Mouse (Mus musculus): ENCODE measurements at regions not wholly inside any gene's neighbourhood (a gene's known extent, or its start where the extent isn't known, plus 50 kb on each side); places are given as distances from the start of the nearest gene placed in this dataset.
A peak's percentile ranks its signal among the peaks of the same experiment; 100 is the strongest.

DNA sequence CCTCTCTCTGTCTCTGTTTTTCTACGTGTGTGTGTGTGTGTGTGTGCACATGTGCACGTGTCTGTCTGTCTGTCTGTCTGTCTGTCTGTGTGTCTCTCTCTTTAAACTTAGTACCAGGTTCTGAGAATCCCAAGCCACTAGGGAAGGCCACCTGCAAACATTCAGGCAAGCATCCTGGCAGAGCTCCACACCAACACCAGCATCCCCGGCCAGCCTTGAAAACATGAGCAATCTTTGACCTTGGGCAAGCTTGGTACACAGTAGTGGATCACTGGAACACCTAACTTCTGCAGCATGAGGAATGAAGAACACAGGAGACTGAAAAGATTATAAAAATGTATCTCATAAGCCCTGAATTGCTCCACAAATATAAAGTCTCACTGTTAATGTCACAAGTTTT lies 359.0 kb upstream of the Smim15 start:
- DNase-seq: no peak

DNA sequence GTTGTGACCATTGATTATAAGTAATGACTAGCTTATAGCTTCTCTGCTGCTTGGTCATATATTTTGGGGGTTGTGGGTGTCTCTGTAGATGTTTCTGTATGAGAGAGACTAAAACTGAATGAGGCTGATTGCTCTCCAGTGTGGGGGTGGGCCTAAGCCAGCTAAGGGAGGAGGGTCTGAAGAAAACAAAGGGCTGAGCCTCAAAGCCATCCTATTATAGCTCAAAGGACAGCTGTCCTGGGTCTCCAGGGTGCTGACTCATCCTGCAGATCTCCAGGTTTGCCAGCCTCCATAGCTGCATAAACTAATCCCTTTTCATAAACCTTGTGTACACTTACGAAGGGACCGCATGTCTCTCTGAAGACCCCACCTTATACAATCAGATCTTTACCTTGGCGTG lies 360.3 kb upstream of the Smim15 start:
- DNase-seq: no peak

DNA sequence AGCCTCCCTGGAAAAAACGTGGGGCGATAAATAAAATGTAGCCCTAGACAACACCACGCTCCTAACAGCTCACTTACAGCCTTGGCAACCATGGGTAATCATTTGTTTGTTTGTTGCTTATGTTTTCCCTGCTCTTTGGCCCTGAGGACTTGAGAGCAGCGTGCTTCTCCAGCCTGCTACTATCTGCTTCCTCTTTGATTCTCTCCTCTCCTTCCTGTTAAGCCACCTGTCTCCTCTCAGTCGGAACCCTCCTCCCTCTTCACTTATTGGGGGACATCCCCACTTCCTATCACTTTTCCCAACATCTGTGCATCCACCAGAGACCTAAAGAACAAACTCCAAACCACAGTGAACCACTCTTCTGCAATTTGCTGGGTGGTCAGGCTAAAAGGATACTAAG lies 362.5 kb upstream of the Smim15 start:
- no peak for DNase-seq

DNA sequence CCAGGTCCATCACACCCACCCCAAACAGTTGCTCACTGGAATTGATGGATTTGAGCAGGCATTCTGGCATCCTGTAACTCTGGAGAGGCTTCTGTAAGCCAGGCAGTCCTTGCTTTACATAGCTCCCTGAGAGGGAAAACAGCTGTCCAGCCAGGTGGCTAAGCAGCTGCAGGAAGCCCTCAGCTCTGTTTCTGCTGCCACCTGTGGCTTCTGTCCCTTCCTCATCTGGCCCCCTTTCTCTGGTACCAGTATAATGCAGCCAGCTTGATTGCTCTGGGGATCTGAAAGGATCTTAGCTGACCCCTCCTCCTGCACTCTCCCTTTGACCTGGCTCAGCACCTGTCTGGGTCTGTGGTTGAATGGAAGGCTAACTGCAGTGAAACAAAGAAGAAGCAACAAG lies 365.4 kb upstream of the Smim15 start:
- DNase-seq: no peak

DNA sequence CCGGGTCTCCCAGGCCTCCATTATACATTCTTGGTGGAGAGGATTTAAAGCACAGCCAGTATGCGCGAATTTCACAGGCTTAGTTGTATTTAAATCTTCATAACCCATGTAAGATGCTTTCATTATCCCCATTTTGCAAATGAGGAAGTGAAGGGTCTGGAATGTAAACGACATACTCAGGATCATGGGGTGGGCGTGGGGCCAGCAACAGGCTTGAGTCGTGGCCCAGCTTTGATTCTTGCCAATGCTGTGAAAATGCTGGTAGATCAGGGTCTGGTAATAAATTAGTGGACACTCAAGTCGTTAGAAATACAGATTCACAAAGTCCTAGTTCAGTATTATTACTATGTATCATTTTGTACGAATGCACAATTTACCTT lies 367.2 kb upstream of the Smim15 start:
- no peak for DNase-seq

DNA sequence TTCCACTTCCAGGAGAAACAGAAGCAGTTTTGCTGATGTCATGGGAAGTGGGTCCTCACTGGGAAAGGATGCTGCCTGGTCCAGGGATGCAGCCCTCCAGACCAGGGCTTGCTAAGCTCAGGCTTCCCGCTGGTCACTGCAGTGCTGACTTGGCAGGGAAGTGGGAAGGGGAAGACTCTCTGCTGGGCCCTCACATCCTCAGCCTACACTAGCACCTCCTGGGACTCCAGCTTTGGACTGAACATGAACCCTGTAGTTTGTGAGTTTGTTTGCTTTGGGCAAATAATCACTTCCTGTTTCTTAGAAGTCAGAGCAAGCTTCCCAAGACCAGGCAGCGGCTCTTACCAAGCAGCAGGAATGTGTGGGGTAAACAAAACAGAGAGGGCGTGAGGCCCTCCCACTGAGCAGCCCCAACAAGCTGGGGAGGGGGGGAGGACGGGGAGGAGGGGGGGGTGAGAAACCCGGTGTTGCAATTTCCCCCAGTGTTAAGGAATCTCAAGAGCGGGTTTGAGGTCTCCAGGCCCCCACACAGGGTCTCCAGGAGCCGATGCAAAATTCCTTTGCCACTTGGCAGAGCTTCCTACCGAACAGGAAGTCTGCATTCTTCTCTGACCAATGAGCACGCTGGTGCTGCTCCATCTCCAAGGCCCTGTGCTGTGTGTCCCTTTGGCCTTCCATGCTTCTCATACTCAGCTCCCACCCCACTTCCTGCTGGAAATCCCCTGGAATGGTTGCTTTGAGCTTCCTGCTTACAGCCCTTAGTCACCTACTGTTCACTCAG lies 367.7 kb upstream of the Smim15 start:
- no peak for DNase-seq

DNA sequence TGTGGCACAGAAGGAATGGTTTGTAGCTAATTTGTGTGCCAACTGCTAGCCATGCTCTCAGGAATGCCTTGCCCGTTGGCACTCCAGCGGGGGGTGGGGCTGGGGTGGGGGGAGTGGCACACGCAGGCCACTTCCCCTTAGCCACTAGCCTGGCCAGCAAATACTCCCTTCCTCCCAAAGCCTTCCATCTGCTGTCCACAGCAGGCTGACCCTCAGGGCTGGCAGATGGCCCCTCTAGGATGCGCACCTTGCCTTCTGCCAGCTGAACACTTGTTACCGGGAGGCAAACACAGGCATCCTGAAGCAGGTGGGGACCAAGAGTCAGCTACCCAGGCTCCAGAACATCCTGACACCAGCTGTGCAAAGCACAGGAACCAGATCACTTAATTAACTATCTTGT lies 372.1 kb upstream of the Smim15 start:
- no peak for DNase-seq

DNA sequence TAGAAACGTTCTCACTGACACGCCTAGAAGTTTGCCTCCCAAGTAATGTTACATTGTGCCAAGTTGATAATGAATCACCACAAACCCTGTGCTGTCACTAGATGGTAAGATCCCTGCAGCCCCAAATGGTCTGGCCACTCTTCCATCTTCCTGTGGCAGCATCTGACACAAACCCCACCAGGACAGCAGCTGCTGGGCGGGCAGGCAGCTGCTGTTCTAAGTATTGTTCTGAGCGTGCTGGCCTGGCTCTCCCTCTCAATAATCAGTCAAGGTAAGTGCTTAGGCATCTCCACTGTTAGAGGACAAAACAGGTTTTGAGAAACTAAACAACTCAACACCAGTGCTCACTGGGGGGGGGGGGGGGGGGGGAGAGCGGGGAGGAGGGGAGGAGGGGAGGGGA lies 375.7 kb upstream of the Smim15 start:
- no peak for DNase-seq

DNA sequence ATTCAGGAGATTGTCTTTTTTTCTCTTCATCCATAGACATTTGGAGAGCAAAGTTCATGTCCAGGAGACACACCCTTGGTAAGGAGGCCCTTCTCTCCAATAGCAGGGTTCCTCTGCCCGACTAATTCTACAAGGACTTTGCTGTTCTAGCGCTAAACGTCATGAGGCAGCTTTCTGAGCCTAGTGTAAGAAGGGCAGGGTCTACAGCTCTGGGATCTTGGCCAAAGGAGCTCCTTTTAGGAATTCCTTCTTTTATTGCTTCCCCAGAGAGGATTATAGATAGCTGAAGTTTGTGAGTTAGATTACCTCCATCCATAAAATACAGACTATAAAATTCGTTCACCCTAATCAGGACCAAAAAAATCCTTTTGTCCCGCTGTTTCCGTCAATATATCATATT lies 378.5 kb upstream of the Smim15 start:
- no peak for DNase-seq

DNA sequence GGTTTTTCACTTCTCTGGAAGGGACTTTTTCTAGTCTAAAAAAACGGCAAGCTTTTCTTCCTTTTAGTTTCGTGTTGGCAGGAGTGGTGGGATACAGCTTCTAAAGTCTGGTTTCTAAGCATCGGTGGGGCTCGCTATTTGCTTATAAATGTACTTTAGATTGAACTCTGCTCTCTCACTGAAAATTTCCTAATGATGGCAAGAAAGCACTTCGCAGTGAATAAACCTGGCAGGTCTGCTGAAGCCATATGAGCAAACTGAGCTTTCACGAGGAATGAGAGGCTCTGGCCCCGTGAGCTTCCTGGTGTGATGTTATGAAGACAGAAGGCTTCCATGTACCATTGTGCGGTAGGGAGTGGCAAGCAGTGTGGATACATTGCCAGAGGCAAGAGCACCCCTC lies 380.0 kb upstream of the Smim15 start:
- no peak for DNase-seq

DNA sequence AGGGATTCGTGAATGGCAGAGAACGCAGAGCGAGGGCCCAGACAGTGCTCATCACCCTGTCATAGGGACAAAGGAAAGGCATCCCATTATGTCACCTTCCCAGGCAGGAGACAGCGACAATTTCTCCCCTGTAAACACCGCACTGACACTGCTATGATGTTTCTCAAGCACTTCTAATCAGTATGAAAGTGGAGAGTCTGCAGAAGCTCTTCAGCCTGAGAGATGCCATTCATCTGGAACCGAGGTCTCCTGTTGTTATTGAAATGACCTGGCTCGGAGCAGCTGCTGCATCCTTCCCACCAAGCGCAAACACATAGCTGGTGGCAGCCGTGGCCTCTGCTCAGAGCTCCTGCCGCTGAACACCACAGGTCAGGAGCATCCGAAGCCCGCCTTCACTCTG lies 380.5 kb upstream of the Smim15 start:
- DNase-seq: no peak

DNA sequence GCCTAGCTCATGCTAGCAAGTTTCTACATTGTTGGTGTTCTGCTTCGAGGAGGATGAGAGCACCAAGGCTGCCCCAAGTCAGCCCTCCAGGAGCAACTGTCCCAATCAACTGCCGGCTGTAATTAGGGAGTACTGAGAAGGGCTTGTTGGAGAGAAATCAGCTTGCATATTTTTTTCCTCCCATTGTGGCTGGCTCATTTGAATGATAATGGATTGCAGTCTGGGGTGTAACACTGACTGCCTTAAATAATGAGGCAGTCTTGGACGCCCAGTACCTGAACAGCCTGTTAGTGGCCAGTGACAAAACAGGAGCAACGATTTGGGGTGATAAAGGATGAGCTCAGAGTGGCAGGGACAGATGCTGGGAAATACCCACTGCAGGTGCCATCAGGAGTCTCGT lies 382.8 kb upstream of the Smim15 start:
- no peak for DNase-seq

DNA sequence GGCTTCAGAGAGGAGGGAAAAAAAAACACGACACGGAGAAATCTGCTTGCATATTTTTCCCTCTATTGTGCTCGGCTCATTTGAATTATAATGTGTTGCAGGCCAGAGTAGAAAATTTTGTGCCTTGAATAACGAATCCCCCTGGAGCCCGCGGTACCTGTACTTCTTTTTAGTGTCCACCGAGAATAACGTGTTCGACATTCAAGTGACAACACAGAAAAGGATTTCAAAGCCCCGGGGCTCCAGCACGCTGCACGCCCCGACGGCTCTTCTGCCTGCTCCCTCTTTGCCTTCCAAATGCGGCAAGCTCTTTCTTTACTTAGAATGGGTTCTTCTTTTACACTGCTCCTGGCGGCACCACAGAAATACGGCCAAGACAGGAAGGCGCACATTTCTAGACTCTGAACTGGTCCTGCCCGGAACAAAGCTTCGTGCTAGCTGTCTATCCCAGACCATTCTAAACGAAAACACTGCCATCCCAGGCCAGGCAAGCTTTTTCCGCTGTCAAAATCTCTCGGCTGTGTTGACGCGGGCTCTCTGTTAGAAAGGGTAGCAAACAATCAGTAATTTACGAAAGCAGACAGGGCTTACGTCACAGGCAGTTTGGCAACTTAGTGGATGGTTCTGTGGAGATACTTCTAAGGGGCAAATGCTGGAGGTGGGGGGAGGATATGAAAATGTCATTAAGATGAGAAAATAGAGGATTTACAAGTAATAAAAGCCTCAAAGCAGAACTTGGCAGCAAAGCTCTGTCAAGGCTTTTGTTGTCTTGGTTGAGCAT lies 398.2 kb upstream of the Smim15 start:
- DNase-seq: peak in 1 of 2 experiments; percentile 1

DNA sequence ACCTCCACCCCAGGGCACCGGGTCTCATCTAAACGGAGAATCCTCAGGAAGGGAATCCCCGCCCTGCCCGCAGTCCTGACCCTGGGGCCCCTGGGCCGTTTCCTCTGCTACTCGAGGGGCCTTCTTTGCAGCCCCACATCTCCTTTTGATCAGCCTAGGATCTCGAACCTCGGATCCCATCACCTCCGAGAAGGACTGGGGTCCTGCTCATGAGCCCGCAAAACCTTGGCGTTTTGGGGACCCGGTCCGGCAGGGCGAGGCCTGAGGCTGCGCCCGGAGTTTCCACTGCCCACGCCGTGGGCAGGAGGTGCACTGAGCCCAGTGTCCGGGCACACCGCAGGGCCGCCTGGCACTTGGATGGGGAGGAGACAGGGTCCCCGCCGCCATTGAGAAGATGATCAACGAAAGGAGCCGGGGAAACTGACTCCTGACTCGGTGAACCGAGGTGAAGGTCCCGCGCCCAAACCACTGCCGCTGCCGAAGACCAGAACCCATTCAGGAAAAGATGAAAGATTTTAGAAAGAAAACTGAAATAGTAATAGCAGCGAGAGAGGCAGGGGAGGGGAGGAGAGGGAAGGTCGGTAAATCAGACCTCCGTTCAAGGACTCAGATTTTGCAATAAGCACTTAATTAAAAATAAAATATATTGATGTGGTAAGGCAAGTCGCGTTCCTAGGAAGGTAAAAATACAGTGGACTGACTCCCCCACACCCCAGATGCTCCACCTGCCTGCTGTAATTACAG lies 399.0 kb upstream of the Smim15 start:
- DNase-seq: no peak

DNA sequence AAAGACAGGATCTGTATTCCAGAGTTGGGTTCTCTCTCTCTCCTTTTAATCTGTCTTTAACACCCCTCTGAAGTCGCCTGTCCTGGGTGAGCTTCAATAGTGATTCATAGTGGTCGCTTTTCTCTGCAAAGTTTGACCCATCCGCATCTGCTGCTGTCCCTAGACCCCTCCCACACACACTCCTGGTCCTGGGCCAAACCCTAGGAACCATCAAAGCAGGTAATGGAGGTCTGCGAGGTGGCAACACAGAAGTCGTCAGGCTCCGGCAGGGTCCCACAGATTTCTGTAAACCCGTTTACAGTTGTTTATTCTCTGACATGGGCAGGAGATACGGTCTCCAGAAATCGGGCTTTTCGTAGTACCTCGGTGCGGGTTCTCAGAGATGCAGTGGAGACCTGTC lies 399.5 kb upstream of the Smim15 start:
- DNase-seq: no peak

DNA sequence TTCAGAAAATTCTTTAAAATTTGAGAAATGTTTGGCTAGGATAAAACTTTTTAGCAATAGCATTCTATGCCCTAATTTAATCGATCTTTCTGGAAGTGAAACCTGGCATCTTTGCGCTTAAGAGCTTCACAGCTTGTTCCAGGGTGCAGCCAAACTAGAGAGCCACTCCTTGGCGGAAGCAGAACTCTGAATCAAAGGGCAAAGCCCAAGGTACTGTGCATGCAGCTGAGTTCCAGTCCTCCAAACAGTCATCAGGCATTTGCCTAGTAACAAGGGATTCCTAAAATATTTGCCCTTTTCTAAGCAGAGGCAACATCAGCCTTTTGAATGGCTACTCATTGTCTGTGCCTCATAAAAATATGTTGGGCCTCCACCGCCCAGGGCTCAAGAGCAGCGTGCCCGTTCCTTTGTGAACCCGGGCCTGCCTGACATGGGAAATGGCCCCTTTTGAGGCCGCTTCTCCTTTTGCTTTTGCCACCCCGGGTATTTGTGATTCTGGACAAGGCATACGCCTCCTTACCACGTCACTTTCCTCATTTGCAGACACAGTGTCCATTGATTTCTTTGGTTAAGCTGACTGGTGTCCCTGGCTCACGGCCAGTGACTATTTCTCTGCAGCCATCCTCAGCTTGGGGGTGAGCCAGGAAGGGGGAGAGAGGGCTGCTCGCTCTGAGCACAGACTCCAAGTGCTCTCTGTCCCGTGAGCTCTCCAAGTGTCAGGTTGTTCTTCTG lies 402.2 kb upstream of the Smim15 start:
- DNase-seq: no peak

DNA sequence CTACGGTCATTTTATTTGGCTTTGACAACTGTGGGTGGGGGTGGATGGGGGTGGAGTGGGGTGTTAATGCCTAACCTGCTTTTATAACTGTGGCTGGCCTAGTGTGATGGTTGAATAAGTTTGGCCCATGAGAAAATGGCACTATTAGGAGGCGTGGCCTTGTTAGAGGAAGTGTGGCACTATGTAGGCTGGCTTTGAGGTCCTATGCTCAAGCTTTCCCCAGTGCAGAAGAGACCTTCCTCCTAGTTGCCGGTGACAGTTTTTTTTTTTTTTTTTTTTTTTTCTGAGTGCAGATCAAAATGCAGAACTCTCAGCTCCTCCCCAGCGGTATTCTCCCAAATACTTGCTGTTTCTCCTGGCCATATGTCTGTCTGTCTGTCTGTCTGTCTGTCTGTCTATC lies 404.6 kb upstream of the Smim15 start:
- no peak for DNase-seq

DNA sequence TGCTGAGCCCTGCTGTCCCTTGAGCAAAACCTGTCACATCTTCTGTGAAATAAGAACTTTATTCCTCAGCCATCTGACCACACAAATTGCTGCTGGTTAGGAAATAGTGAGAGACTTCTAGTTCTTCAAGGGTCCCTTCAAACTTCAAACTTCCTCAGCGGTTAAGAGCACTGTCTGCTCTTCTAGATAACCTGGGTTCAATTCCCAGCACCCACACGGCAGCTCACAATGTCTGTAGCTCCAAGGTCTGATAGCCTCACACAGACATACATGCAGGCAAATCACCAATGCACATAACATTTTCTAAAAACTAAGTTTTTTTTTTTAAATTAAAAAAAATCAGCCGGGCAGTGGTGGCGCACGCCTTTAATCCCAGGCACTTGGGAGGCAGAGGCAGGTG lies 407.0 kb upstream of the Smim15 start:
- no peak for DNase-seq

DNA sequence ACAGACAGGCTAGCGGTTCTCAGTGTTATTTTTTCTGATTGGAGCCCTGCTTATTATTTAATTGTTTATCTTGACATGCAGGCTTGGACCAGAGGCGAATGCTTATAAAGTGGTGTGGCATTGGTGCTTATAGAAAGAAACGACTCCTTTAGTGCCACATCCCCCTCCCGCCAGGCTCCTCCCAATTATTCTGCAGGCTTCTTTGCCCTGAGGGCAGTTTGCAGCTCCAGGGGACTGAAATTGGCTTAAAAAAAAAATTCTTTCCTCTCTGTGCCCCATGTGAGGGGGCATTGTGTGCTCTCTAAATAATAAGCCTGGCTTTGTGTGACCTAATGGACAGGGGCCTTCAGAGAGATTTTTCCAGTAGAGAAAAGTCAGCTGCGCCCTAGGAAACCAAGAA lies 409.1 kb upstream of the Smim15 start:
- no peak for DNase-seq

DNA sequence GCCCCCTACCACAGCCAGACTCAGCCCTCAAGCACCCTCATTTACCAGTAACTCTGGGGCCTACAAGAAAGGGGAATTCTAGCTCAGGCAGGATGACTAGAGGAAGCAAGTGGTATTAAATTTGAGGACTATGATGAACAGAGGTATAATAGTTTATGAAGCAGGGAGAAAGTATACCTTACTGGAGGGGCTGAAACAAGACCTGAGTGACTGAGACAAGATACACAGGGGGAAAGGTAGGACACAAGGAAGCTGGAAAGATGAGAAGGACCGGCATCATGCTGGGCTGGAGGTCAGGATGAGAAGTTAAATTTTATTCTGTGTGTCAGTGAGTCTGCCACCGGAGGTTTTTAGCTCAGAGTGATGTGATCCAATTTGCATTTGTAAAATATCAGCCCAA lies 417.2 kb upstream of the Smim15 start:
- DNase-seq: no peak

DNA sequence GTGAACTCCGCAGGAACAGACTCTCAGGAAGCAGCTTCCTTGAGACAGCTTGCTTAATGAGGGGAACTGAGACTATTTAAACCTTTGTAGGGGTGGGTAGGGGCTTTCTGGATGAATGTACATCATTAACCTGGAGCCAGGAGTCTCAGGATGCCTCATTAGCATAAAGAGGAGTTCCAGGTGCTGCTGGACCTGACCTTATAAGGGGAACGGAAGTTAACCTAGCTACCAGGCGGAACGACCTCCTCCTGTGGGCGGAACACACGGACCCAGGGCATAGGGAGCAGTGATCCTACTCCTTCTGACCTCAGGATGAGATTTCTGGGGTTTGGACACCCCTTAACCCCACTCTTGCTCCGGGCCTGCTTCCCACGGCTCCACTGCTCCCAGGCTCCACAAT lies 417.6 kb upstream of the Smim15 start:
- DNase-seq: no peak

DNA sequence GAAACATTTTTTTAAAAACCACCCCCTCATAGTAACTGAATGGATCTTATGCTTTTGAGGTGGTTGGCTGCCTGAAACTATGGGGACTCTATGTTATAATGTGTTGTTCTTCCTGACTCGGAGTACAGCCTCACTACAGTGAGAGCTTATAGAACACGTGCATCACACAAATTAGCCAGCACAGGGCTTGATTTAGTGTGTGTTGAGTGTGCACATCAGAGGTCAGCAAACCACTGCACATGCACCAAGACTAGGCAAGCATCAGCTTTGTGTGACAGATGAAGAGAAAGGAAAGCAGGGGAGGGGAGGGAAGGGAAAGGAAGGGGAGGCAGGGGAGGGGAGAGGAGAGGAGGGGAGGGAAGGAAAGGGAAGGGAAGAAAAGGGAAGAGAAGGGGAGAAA lies 422.9 kb upstream of the Smim15 start:
- no peak for DNase-seq

DNA sequence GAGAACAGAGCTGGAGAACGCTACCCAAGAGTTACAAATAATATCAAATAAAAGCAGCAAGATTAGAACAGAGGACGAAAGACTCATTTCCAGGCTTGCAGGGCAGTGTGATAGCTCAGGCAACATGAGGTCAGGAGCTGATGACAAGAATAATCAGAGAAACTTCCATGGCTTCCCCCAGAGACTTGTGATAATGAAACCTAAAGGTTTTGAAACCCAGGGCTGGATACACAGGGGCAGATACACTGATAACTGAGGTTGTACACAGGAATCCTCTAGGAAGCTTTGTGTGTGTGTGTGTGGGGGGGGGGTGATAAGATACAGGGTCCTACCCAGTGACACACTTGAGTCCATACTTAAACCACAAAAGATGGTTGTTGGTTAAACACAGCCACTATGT lies 423.4 kb upstream of the Smim15 start:
- no peak for DNase-seq

All from B cell, adult 2 months (primary cell).